Mouse (Mus musculus) large intestine, adult 2 months (tissue): ENCODE results near the gene Asap3. TPM values are rescaled to one million over a fixed set of nuclear protein-coding genes. Genes with fewer than 3 reads are reported as not detected.

ENCODE experiments used
- DNase-seq: peaks from one replicate; pipeline ENCODE4 v3.0.0-alpha.2; 2012; ENCODE audit warnings: low read depth, low spot score
- WGBS: fragments of 180-500 bp; shearing (Covaris S2); methylation state at CpG from one replicate; pipeline ENCODE4 v1.1.7; 2018; 5-methylcytosine and 5-hydroxymethylcytosine counted together
- polyA plus RNA-seq: library from polyadenylated mRNA; depleted of rRNA; stranded (reverse); fragments of >200 nt; gene quantifications from 2 replicates; pipeline ENCODE4 v1.2.3, GENCODE M21; 2012; rRNA removed

Asap3 gene
- 2.3 and 2.4 TPM in 2 replicates for polyA plus RNA-seq

DNA sequence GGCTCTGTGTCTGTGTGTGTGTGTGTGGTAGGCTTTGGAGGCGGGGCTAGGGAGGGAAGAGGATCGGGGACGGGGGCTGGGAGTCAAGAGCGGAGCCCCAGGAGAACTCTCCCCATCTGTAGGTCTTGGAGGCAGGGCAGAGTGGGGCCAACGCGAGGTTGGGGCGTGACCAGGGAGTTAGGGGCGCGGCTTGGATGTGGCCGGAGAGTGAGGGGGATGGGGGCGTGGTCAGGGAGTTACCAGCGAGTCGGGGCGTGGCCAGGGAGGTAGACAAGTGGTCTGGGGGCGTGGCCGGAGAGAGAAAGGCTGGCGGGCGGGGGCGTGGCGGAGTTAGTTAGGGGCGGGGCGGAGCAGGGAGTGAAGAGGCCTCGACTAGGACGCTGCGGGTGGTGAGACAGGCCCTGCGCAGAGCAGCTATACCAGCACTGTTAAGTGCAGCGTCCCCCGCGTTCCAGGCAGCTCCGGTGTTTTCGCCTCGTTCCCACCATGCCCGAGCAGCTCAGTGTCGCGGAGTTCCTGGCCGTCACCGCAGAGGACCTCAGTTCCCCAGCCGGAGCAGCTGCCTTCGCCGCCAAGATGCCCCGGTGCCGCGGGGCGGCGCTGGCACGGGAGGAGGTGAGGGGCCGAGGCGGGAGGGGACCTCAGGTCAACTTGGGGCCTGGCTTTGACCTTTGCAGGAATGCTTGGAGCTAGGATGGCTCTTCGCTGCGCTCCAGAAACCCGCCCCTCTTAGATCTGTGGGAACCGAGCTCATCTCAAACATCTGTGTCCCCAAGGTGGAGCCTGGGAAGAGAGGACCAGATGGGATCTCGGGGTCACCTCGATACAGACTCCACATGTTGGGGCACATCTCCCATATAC is at the start of gene Asap3:
Gene Asap3, plus strand, starts transcription at position 333 of the 861 bp plus-strand sequence.
- WGBS = under 1% methylated on average over 52 of the region's 54 CpGs
- DNase-seq = no peak

DNA sequence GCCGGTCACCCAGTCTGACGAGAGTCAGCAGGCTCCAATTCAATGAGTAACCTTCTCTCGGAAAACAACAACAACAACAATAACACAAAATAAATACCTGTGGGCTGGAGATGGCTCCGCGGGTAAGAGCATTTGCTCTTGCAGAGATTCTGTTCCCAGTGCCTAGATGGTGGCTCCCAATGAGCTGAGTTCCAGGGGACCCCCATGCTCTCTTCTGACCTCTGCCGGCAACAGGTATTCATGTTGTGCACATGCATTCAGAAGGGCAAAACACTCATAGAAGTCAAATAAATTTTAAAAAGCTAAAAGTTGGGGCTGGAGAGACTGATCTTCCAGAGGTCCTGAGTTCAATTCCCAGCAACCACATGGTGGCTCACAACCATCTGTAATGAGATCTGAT is 47.7 kb upstream of the Asap3 start:
- no peak for DNase-seq
- WGBS = 75% methylated on average over 6 of the region's 6 CpGs

DNA sequence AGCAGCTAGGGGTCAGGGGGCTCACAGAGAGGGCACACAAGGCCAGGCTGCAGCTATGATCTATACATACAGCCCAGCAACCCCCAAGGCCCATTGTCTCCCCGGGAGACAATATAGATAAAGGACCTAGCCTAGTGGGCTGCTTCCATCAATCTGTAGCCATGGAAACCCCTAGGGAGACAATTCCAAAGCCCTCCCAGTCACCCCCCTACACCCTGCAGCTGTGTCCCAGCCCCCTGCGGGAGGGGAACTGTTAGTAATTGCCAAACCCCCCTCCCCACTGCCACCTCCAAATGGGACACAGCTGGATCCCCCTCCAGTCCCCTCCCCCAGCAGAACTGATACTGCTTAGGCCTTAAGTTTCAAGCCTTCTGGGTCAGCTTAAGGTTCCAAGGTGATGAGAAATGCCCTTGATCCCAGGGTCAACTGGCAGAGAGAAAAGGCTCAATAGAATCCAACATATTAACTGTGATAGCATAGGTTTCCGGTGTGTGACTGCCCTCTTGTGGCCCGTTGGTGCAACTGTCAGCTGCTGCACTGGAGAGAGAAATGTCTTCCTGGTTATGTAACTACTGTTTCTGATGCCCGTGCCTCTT is 46.3 kb upstream of the Asap3 start:
- 22% methylated on average over 5 of the region's 5 CpGs for WGBS
- no peak for DNase-seq

DNA sequence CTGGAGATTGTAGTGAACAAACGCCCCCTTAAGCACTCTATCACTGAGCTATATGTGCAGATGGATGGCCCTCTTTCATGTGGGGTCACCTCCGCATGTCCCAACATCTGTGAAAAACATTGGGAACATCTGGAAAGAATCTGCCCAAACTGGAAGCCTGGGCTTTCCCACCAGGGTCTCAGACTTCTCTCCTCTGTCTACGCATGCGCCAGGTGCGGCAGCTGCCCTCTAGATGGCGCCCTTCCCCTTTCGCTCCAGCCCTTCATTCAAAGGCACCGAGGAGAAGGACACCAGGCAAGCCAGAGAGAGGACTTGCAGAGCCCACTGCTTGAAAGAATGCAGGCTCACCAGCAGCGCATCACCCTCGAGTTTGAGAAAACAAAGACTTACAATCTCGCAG is 42.7 kb upstream of the Asap3 start:
- DNase-seq = no peak

DNA sequence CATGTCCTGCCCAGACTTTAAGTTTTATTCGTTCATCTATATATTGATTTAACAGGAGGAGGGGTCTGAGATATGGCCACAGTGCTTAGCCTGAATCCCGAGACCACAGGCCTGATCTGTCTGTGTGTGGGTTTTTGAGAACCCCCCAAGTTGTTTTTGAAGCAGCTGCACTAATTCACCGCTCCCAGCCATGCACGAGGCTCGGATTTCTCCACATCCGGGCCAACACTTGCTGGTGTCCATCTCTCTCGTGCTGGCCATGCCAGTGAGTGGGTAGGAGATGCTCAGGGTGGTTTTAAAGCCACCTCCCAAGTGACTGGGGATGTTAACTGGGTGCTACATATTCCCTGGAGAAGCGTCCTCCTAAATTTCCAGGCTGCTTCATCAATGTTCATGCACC is 41.2 kb upstream of the Asap3 start:
- 85% methylated on average over 8 of the region's 8 CpGs for WGBS
- DNase-seq = no peak

More for the DNA sequence above, 42.7 kb upstream of the Asap3 start:
- WGBS = 2% methylated on average over 11 of the region's 11 CpGs

DNA sequence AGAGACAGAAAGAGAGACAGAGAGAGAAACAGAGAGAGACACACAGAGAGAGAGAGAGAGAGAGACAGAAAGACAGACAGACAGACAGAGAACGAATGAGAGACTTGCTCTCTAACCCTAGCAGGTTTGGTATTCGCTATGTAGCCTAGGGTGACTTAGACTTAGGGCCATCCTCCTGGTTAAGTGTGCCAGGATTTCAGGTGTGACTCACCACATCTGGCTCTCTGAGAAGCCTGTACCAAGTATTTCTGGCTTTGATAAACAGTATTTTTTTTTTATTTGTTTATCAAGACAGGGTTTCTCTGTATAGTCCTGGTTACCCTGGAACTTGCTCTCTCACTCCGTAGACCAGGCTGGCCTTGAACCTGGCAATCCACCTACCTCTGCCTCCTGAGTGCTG is 38.5 kb upstream of the Asap3 start:
- DNase-seq = no peak
- WGBS = 58% methylated on average over 3 of the region's 3 CpGs

DNA sequence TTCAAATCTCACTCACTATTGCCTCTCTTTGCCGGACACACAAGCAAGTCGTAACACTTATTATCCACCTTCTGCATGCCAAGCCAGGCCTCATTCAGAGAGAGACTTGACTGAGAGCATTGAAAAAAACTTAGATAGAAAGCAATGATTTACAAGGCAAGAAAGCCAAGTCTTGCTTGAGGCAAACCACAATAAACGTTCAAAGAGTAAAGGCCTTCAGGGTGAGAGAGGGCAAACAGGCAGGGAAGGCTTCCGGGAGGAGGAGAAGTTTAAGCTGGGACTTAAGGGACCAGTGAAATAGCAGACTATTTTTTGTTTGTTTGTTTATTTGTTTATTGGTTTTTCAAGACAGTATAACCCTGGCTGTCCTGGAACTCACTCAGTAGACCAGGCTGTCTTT is 35.8 kb upstream of the Asap3 start:
- no peak for DNase-seq
- WGBS = 50% methylated on average over 4 of the region's 4 CpGs

DNA sequence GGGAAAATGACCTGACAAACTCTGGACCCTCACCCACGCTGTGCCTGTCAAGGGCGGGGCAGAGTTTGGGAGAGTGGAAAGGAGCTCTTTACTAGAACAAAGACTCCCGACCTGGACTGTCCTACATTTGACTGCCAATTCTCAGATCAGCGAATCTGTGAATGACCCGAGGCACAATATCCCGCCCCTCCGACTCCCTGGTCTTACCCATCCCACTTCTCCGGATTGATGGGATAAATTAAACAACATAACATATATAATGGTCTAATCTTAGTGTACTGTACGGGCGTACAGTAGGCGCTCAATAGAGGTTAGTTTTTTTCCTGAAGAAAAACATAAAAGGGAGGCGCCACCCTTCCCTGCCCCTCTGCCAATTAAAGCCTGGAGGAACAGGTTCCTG is 34.7 kb upstream of the Asap3 start:
- DNase-seq = no peak
- WGBS = 19% methylated on average over 12 of the region's 12 CpGs

DNA sequence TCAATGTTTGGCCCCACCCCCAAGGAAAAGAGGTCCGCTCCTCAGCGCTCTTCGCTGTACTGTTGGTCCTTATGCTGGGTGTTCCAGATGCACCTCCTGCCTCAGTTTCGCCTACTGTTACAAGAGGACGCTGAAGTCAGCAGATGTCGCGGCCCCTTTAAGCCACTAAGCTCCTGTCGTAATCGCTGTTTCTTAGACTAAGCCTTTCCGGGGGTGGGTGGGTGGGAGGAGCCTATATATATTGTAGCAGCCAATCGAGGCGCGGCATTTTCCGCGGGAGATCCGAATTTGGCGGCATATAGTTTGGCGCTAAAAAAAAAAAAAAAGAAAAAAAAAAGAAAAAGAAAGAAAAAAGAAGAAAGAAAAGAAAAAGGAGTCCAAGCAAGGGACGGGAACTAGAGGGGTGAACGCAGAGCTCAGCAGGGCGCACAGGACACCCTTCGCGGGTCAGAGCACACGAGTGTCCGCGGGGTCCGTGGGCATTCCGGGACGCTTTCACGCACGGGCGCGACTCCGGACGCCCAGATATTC is 34.1 kb upstream of the Asap3 start, which contains the start of gene E2f2:
Gene E2f2, plus strand, starts transcription at position 384 of the 531 bp plus-strand sequence.
- DNase-seq = no peak
- under 1% methylated on average over 35 of the region's 35 CpGs for WGBS

DNA sequence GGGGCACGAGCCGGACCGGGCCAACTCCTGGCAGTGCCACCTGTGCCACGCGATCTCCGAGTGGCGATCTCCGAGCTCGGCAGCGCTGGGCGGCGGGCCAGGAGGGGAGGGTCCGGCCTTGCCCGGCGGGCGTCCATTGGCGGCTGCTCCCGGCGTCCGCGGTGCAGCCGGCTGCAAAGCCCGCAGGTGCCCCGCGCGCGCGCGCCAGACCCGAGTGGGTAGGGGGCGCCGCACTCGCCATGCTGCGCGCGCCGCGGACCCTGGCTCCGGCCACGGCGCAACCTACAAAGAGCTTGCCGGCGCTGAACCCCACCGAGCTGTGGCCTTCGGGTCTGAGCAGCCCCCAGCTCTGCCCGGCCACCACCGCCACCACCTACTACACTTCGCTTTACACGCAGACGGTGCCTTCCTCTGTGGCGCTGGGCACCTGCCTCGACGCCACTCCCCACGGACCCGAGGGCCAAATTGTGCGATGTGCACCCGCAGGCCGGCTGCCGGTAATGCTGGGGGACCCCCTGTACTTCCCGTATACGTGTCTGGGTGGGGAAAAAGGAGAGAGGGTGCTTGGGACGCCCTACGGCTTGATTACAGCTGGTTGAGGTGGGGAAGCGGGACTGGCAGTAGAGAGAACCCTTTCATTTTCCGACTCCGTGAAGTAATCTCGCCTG is 33.5 kb upstream of the Asap3 start:
- WGBS = under 1% methylated on average over 67 of the region's 67 CpGs
- no peak for DNase-seq

DNA sequence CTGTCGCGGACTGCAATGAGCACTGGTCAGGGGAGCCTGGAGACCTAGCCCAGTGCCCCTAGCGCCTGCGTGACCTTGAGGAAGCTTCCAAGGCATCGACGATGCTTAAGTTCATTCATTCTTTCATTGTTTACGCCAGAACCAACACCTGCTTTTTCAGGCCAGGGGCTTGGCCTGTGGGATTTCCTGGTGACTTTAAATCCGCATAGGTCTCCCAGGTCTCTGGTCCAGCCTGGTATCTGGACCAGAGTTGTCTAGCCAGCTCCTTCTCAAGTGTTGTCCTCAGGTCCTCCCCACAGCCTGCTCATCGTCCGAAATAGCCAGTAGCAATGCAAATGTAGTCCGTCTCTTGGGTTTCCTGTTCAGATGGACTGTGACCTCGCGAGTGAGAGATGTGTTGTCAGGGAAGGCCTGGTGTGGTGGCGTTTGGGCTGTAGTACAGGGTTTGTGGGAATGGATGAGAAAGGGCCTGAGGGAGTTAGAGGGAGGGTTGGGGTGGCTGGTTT is 32.9 kb upstream of the Asap3 start:
- 5% methylated on average over 14 of the region's 14 CpGs for WGBS
- DNase-seq = no peak

DNA sequence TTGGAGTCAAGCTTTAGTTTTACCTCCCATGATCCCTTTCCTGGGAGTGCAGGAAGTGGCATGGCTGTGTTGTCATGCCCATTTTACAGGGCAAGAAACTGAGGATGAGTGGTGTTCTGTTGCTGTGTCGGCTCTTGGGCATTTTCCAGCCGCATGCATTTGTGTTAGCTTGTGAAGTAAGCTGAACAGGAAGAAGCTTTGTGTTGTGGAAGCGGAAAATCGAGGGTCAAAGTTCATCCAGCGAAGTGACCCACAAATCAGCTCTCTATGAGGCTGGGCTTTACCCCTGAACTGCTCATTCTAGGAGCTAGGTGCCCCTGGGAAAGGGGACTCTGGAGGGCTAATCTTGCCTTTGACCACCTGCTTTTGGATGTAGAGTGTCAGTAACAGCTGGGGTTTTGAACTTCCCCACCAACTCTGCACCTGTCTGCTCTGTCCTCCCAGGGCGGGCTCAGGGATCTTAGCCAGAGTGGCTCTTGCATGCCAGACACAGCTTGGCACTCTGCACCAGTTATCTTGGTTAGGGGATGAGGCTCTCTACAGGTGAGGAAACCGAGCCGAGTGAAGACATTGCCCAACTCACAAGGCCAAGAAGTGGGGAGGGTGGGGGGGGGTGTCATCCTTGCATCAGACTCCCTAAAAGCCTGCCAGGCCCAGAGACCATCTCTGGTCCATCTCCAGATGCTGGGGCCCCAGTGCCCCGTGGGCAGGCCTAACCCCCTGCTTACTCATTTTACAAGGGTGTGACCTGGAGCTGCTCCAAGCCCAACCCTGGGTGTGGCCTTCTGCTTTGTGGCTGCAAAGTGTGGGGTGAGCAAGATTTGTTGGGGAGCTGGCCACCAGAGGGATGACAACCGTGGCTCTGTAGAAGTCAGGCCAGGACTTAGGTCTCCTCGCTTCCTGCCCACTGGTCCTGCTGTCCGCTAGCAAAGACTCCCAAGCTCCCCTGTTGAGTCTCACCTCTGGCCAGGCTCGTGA is 31.7 kb upstream of the Asap3 start:
- WGBS = 30% methylated on average over 13 of the region's 13 CpGs
- DNase-seq = peak; percentile 85

DNA sequence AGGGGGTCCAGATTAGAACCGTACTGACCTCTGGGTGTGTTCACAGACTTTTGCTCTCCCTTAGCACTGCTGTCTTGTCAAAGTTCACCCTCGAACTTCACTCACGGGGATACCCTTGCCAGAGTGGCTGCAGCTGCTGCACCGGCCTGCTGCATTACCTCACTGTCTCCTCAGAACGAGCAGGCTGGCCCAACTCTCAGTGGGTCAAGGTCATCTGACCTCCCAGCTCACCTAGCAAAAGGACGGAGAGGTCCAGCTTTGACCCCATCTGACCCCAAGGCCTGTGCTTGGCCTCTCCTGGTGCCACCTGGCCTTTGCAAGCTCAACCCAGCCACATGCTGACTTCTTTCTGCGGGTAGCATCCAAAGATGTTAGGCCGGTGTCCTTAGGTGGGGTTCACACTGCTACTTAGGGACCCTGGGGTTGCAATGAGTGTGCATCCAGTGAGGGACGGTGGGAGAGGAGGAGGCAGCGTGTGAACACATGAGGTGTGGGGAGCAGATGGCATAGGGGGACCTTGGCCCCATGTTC is 30.1 kb upstream of the Asap3 start:
- 58% methylated on average over 10 of the region's 10 CpGs for WGBS

DNA sequence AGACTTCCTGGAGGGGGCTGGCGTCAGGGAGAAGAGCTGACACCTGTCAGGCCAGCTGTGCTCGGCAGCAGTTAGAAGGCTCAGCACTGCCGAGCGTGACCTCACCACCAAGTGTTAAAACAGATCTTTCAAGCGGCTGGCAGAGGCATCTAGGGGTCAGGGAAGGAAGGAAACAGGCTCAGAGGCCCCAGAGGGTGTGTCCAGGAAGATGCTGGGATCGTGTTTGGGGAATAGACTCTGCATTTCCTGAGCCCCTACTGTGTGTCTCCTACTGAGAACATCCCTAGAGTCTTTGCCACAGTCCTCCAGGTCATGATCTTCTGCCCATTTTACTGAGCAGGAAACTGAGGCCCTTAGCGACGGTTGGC is 28.9 kb upstream of the Asap3 start:
- no peak for DNase-seq
- 13% methylated on average over 8 of the region's 8 CpGs for WGBS

More for the DNA sequence above, 30.1 kb upstream of the Asap3 start:
- DNase-seq = no peak

DNA sequence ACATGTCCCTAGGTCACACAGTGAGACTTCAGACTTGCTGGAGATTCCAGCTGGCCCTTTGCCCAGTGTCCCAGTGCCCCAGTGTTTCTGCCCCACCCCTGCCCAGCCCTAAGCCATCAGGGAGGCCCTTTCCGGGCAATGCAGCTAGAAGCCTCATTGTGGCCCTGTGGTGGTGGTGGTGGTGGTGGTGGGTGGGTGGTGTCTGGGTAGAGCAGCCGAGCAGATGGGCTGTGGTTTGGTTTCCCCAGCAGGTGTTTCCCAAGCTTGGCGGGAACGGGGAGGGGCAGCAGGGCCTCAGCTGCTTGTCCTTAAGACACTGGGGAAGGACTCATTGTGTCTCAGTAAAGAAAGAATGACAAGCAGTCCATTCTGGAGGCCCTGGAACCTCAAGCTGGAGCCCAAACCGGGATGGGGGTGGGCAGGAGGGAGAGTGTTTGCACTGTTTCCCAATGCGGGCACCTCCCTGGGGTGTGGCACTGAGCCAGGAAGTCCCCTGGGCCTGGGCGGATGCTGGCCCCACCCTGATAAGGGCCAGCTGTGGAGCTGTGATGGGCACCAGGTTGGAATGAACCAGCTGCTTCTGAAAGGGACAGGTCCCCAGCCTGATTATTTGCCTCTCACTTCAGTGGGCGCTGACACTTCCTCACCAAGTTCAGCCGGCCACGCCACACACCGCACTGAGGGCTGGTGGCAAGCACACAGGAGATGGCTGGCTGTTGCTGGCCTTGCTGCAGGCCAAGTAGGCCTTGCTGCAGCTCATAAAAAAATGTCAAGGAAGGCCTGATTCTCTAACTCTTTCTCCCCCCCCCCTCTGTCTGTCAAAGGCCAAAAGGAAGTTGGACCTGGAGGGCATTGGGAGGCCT is 28.3 kb upstream of the Asap3 start:
- WGBS = 24% methylated on average over 11 of the region's 11 CpGs
- peak; percentile 96 for DNase-seq

DNA sequence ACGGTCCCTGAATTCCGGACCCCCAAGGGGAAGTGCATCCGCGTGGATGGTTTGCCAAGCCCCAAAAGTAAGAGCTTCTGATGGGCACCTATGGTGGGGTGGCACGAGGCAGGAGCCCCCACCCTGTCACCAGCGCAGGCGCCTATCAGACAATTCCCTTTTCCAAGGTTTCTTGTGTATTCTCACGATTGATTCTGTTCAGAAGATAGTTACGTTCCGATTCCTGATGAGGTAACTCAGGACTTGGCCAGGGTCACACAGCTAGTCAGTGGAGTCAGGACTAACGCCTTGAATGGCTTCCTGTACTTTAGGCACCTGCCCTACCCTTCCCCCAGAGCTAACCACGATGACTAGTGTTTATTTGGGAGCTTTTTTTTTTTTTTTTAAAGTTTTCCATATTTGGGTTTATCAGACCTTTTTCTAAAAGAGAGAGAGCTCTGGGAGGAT is 27.7 kb upstream of the Asap3 start:
- 56% methylated on average over 12 of the region's 12 CpGs for WGBS
- DNase-seq = no peak

DNA sequence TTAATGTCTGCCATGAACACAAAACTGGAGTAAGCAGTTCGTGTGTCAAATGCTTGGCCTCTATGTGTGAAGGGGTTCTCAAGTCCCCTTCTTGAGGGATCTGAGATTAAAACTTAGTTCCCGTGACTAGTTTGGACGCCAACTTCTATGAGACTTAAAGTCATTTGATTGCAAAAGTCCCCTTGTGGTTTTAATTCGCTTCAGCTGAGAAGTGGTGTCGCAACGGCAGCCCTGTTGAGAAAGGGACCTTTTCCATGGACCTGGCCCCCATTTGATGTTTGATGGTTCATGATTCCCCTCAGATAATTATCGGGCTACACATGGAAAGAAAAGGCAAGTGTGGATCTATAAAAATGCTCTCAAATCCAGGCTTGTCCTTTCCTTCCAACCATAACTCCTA is 26.7 kb upstream of the Asap3 start:
- WGBS = 92% methylated on average over 7 of the region's 7 CpGs
- DNase-seq = no peak

DNA sequence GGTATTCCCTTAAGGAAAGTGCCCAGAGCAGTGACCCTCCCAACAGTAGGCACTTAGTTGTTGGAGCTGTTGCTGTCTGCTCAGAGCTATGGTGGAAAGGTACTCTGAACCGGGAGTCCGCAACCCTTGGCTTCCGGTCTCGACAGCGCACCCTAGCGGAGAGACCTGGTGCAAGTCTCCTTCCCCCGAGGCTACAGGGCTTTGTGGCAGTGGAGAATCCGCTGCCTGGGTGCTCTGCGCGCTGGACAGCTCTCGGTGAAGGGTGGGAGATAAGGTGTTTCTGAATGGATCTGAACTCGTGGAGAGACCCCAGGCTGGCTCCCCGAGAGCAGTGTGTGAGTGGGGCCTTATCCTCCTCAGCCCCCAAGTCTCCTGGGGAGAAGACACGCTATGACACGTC is 26.2 kb upstream of the Asap3 start:
- DNase-seq = no peak
- 40% methylated on average over 15 of the region's 15 CpGs for WGBS
